Mouse (Mus musculus) MEL (cell line): ENCODE measurements around the gene Synpo2. TPM values are rescaled to one million over a fixed set of nuclear protein-coding genes. Genes with fewer than 3 reads are reported as not detected.

Source experiments
- DNase-seq: peaks from one replicate; pipeline ENCODE4 v3.0.0; 2011; ENCODE audit warnings: low read depth, low spot score
- H3K27ac ChIP-seq: 2 replicates; pipeline ENCODE4 v1.5.1; 2012; ENCODE audit warnings: low read depth, mild to moderate bottlenecking, control low read depth, low read length, moderate library complexity; ENCODE audit not compliant: control insufficient read depth
- H3K27me3 ChIP-seq, 2 experiments: fragments of 150-350 bp in 1 of 2; sonication (generic) in 1 of 2; 2 replicates each; pipeline ENCODE4 v1.6.1; 2012; ENCODE audit warnings: low read length in 2 of 2, mild to moderate bottlenecking in 2 of 2, improper control_type of control experiment in 1 of 2, moderate library complexity in 1 of 2; ENCODE audit not compliant: insufficient read depth in 2 of 2, control insufficient read depth in 1 of 2
- H3K36me3 ChIP-seq, 2 experiments: 2 replicates each; pipeline ENCODE4 v1.6.1; 2012 to 2014; ENCODE audit warnings: low read length in 2 of 2, improper control_type of control experiment in 1 of 2, inconsistent platforms in 1 of 2, mild to moderate bottlenecking in 1 of 2; ENCODE audit not compliant: insufficient read depth in 2 of 2, control insufficient read depth in 1 of 2
- H3K4me1 ChIP-seq, 2 experiments: fragments of 150-350 bp in 1 of 2; sonication (generic) in 1 of 2; 2 replicates each; pipeline ENCODE4 v1.6.1; 2012; ENCODE audit warnings: low read length in 2 of 2, improper control_type of control experiment in 1 of 2, mild to moderate bottlenecking in 1 of 2; ENCODE audit not compliant: insufficient read depth in 2 of 2, control insufficient read depth in 1 of 2
- H3K4me3 ChIP-seq, 2 experiments: fragments of 150-350 bp in 1 of 2; sonication (generic) in 1 of 2; 2 replicates each; pipeline ENCODE4 v1.5.1; 2012; ENCODE audit warnings: low read depth in 2 of 2, low read length in 2 of 2, mild to moderate bottlenecking in 2 of 2, moderate library complexity in 2 of 2, control low read depth in 1 of 2, improper control_type of control experiment in 1 of 2; ENCODE audit not compliant: control insufficient read depth in 1 of 2, insufficient read depth in 1 of 2
- H3K79me2 ChIP-seq: 2 replicates; pipeline ENCODE4 v1.6.1; 2012; ENCODE audit warnings: mild to moderate bottlenecking, low read length, moderate library complexity; ENCODE audit not compliant: control insufficient read depth, poor library complexity, insufficient read depth
- H3K9ac ChIP-seq: 2 replicates; pipeline ENCODE4 v1.6.1; 2012; ENCODE audit warnings: low read depth, mild to moderate bottlenecking, control low read depth, low read length, moderate library complexity; ENCODE audit not compliant: control insufficient read depth, poor library complexity, severe bottlenecking
- H3K9me3 ChIP-seq: fragments of 150-350 bp; sonication (generic); replicated peaks from 2 replicates; pipeline ENCODE4 v1.6.1; 2012; ENCODE audit warnings: mild to moderate bottlenecking, low read length, improper control_type of control experiment, moderate library complexity; ENCODE audit not compliant: insufficient read depth
- CHD2 ChIP-seq: IDR thresholded peaks from 2 replicates; pipeline ENCODE4 v1.6.1; 2011; ENCODE audit warnings: low read length, improper control_type of control experiment
- CTCF ChIP-seq, 3 experiments: IDR thresholded peaks in 2 of 3; conservative IDR thresholded peaks in 1 of 3; 2 replicates each; pipeline ENCODE4 v1.5.1; 2011 to 2012; ENCODE audit warnings: low read length in 3 of 3, low read depth in 2 of 3, mild to moderate bottlenecking in 2 of 3, improper control_type of control experiment in 1 of 3, inconsistent platforms in 1 of 3, mixed read lengths in 1 of 3, moderate library complexity in 1 of 3; ENCODE audit not compliant: control insufficient read depth in 1 of 3, insufficient read depth in 1 of 3, poor library complexity in 1 of 3, severe bottlenecking in 1 of 3
- EP300 ChIP-seq, 2 experiments: IDR thresholded peaks; 2 replicates each; pipeline ENCODE4 v1.6.1; 2011; ENCODE audit warnings: improper control_type of control experiment in 2 of 2, low read length in 2 of 2, low read depth in 1 of 2, mild to moderate bottlenecking in 1 of 2
- GABPA ChIP-seq: IDR thresholded peaks from 2 replicates; pipeline ENCODE4 v1.6.1; 2012; ENCODE audit warnings: low read depth, mild to moderate bottlenecking, inconsistent platforms, low read length, improper control_type of control experiment, moderate library complexity
- GATA1 ChIP-seq: IDR thresholded peaks from 2 replicates; pipeline ENCODE4 v1.6.1; 2011; ENCODE audit warnings: low read depth, low read length, improper control_type of control experiment
- HCFC1 ChIP-seq: IDR thresholded peaks from 2 replicates; pipeline ENCODE4 v1.6.1; 2012; ENCODE audit warnings: low read depth, mild to moderate bottlenecking, inconsistent platforms, low read length, improper control_type of control experiment, moderate library complexity
- JUND ChIP-seq: IDR thresholded peaks from 2 replicates; pipeline ENCODE4 v1.6.1; 2011; ENCODE audit warnings: low read depth, mild to moderate bottlenecking, improper control_type of control experiment, low read length
- MAFK ChIP-seq: IDR thresholded peaks from 2 replicates; pipeline ENCODE4 v1.6.1; 2011; ENCODE audit warnings: low read depth, mild to moderate bottlenecking, low read length, improper control_type of control experiment, borderline replicate concordance
- MAX ChIP-seq: IDR thresholded peaks from 2 replicates; pipeline ENCODE4 v1.6.1; 2011; ENCODE audit warnings: low read length, improper control_type of control experiment
- MAZ ChIP-seq: IDR thresholded peaks from 2 replicates; pipeline ENCODE4 v1.6.1; 2012; ENCODE audit warnings: low read depth, mild to moderate bottlenecking, inconsistent platforms, low read length, improper control_type of control experiment
- MEF2A ChIP-seq: IDR thresholded peaks from 2 replicates; pipeline ENCODE4 v1.6.1; 2014; ENCODE audit warnings: low read depth, mild to moderate bottlenecking, inconsistent platforms, low read length, improper control_type of control experiment; ENCODE audit not compliant: poor library complexity, insufficient replicate concordance, severe bottlenecking; ENCODE audit errors: extremely low read depth
- MYB ChIP-seq: IDR thresholded peaks from 2 replicates; pipeline ENCODE4 v1.6.1; 2011; ENCODE audit warnings: mild to moderate bottlenecking, low read depth, low read length, improper control_type of control experiment
- MYC ChIP-seq: IDR thresholded peaks from 2 replicates; pipeline ENCODE4 v1.6.1; 2011; ENCODE audit warnings: low read depth, mild to moderate bottlenecking, low read length, improper control_type of control experiment, moderate library complexity
- NELFE ChIP-seq: IDR thresholded peaks from 2 replicates; pipeline ENCODE4 v1.6.1; 2011; ENCODE audit warnings: low read depth, low read length, improper control_type of control experiment
- POLR2AphosphoS5 ChIP-seq: IDR thresholded peaks from 2 replicates; pipeline ENCODE4 v1.6.1; 2012; ENCODE audit warnings: low read depth, borderline replicate concordance, mild to moderate bottlenecking, inconsistent platforms, low read length, moderate library complexity, mixed read lengths
- RAD21 ChIP-seq: IDR thresholded peaks from 2 replicates; pipeline ENCODE4 v1.6.1; 2011; ENCODE audit warnings: mild to moderate bottlenecking, low read depth, low read length, improper control_type of control experiment
- SMC3 ChIP-seq: IDR thresholded peaks from 2 replicates; pipeline ENCODE4 v1.6.1; 2011; ENCODE audit warnings: low read depth, low read length, improper control_type of control experiment
- TAL1 ChIP-seq: IDR thresholded peaks from 2 replicates; pipeline ENCODE4 v1.6.1; 2012; ENCODE audit warnings: mild to moderate bottlenecking, inconsistent platforms, low read length, moderate library complexity, mixed read lengths
- TBP ChIP-seq: IDR thresholded peaks from 2 replicates; pipeline ENCODE4 v1.8.0; 2011; ENCODE audit warnings: low read depth, low read length, improper control_type of control experiment
- USF2 ChIP-seq, 2 experiments: IDR thresholded peaks; 2 replicates each; pipeline ENCODE4 v1.6.1; 2011 to 2012; ENCODE audit warnings: improper control_type of control experiment in 2 of 2, low read length in 2 of 2, borderline replicate concordance in 1 of 2, inconsistent platforms in 1 of 2, low read depth in 1 of 2, mild to moderate bottlenecking in 1 of 2; ENCODE audit not compliant: insufficient read depth in 1 of 2
- ZKSCAN1 ChIP-seq: IDR thresholded peaks from 2 replicates; pipeline ENCODE4 v1.6.1; 2012; ENCODE audit warnings: low read depth, mild to moderate bottlenecking, inconsistent platforms, low read length, improper control_type of control experiment, moderate library complexity
- ZMIZ1 ChIP-seq: IDR thresholded peaks from 2 replicates; pipeline ENCODE4 v1.6.1; 2012; ENCODE audit warnings: low read depth, mild to moderate bottlenecking, inconsistent platforms, low read length, improper control_type of control experiment, moderate library complexity
- polyA plus RNA-seq, 2 experiments: library from polyadenylated mRNA; stranded (reverse) in 1 of 2; unstranded in 1 of 2; fragments of >175 nt in 1 of 2; fragments of >200 nt in 1 of 2; gene quantifications; 2 replicates each; pipeline versions ENCODE4 v1.2.1 to v1.2.4; 2012; ENCODE audit warnings: low replicate concordance in 2 of 2, low read depth in 1 of 2; ENCODE audit not compliant: insufficient read length in 2 of 2, insufficient read depth in 1 of 2, missing spikeins in 1 of 2
- total RNA-seq: library from RNA; depleted of rRNA; stranded (reverse); fragments of 300-350 nt; gene quantifications from 2 replicates; pipeline ENCODE4 v1.2.3, GENCODE M21; 2012

The Synpo2 gene
- total and polyA plus RNA-seq, 3 experiments = 0.04 TPM; not detected in 2

DNA sequence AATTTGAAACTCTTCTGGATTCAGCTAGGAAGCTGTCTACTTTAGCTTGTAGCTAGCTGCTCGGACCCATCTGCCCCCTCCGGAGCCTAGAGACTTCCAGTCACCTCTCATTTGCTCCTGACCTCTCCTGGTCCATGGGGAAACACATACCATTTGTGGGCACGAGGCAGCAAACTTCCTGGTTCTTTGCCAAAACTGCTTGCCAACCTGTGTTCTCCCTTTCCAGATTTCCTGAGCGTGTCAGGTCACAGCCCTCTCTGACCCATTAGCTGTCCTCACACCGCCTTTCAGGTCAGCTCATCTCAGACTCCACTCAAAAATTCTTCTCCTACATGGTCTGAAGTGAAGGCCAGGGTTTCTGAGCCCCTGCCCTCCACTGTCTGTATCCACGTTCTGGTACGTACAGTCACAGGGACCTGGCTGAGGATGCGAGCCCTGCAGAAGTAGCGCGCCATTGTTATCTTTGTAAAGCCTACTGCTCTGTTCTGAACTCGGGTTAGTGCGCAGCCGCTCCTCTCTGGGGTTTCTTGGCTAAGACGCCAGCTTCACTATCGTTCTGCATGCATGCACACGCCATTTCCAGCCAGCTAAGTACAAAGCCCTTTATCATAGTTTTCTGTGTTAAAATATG is 150.0 kb downstream of the Synpo2 start:
- no peak overlapping the region for H3K27ac ChIP-seq
- H3K36me3 ChIP-seq = no peaks in the 10 kb centered on the region
- no peak for DNase-seq
- no peak overlapping the region for H3K4me3 ChIP-seq
- no peaks in the 10 kb centered on the region for H3K4me1 ChIP-seq
- no peak overlapping the region for H3K9ac ChIP-seq
- TF ChIP-seq HCFC1 = no peak
- TF ChIP-seq USF2 (IDR thresholded peaks at IDR 0.05; ENCODE audit: borderline replicate concordance in 1 of 2, insufficient read depth in 1 of 2, low read depth in 1 of 2, low read length in 2 of 2) = no peak
- no peak for TF ChIP-seq MAZ
- no peak for TF ChIP-seq SMC3
- no peak for TF ChIP-seq MAFK
- TF ChIP-seq TAL1 = no peak
- no peak for TF ChIP-seq EP300 (IDR thresholded peaks at IDR 0.05; ENCODE audit: low read depth in 1 of 2, low read length in 2 of 2)
- TF ChIP-seq CTCF (IDR thresholded peaks at IDR 0.05 in 2 of 3, conservative IDR thresholded peaks at IDR 0.05 in 1 of 3; ENCODE audit: control insufficient read depth in 1 of 3, insufficient read depth in 1 of 3, low read depth in 2 of 3, low read length in 3 of 3, poor library complexity in 1 of 3, severe bottlenecking in 1 of 3) = no peak
- H3K27me3 ChIP-seq = no peaks in the 10 kb centered on the region
- no peaks in the 10 kb centered on the region for H3K9me3 ChIP-seq
- no peaks in the 10 kb centered on the region for H3K79me2 ChIP-seq

DNA sequence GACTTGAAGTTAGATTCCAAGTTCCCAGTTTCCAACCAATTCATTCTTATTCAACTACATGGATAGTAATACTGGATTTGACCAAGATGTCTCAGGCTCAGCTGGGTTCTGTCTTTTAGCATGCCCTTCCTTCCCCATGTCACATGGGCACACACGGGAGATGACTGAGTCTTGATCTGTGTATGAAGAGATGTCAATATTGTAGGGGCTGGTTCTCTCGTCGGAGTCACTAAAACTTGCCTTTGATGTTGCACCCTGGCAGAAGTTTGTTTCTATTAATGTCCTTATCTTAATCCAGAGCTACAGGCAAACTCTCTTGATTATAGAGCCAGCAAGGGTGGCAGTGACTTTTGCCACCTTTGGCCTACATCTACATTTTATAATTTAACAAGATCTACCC is 154.3 kb downstream of the Synpo2 start:
- no peaks in the 10 kb centered on the region; a peak in 1 of 4 replicates for H3K27me3 ChIP-seq
- no peaks in the 10 kb centered on the region for H3K79me2 ChIP-seq
- H3K4me1 ChIP-seq = no peaks in the 10 kb centered on the region
- DNase-seq = no peak
- H3K4me3 ChIP-seq = no peak overlapping the region
- H3K9me3 ChIP-seq = no peaks in the 10 kb centered on the region
- no peak for TF ChIP-seq CHD2
- H3K9ac ChIP-seq = no peak overlapping the region
- no peak overlapping the region for H3K27ac ChIP-seq
- no peaks in the 10 kb centered on the region for H3K36me3 ChIP-seq

DNA sequence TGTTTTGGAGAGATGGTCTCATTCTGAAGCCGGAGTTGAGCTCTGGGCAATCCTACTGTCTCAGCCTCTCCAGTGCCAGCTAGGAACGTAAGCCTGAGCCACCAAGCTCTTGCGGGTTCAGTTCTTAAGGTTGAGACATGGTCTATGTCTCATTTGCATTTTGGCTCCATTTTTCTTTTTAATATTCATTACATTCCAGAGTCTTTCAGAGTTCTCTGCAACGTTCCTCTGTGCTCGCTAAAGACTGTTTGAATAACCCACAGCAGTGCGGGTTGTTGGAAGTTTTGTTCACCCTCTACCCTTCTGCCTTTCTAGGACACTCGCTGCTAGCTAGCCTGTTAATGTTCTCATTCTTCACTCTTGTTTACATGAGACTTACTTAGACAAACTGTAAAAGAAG is 155.0 kb downstream of the Synpo2 start:
- no peak overlapping the region for H3K9ac ChIP-seq
- H3K4me3 ChIP-seq = no peak overlapping the region
- no peaks in the 10 kb centered on the region for H3K79me2 ChIP-seq
- no peaks in the 10 kb centered on the region for H3K9me3 ChIP-seq
- no peaks in the 10 kb centered on the region for H3K4me1 ChIP-seq
- no peak for TF ChIP-seq TBP
- TF ChIP-seq MAX = no peak
- no peak for TF ChIP-seq GATA1
- no peak for TF ChIP-seq ZKSCAN1
- no peak for TF ChIP-seq MYC
- no peak for TF ChIP-seq ZMIZ1
- TF ChIP-seq JUND = no peak
- TF ChIP-seq MYB = no peak
- TF ChIP-seq MEF2A = no peak
- TF ChIP-seq POLR2AphosphoS5 = no peak
- no peak for TF ChIP-seq GABPA
- no peak for TF ChIP-seq RAD21
- no peak for TF ChIP-seq NELFE
- no peak for DNase-seq
- H3K27ac ChIP-seq = no peak overlapping the region
- H3K27me3 ChIP-seq = no peaks in the 10 kb centered on the region; a peak in 1 of 4 replicates
- no peaks in the 10 kb centered on the region for H3K36me3 ChIP-seq
